Mouse (Mus musculus) thymus, postnatal 14 days (tissue): ENCODE data around the gene Cand2.

Experiments
- DNase-seq: peaks from one replicate; pipeline ENCODE4 v3.0.0; 2021

Cand2 gene

DNA sequence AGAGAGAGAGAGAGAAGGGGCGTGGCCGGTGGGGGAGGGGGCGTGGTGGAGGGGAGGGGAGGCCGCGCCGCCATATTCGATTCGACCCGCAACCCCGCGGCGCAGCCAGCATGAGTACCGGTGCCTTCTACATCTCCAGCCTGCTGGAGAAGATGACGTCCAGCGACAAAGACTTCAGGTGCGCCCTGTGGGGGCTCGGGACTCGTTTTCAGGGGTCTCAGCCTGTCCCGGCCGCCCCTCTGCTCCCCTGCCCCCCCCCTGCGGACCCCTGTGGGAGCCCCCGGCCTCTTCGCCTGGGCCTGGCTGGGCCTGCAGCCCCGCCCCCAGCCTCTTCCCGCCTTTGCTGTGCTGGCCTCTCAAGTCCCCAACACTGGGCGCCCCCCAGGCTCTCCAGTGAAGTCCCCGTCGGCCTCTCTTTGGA is at the start of gene Cand2:
Gene Cand2, plus strand, starts transcription at position 38 of the 421 bp plus-strand sequence.
- peak; percentile 77 for DNase-seq

- DNase-seq = peak; percentile 77
Observed at GRCm38 (mm10) chr6:115727108-115727507, 47.2 kb upstream of the Cand2 start.

DNA sequence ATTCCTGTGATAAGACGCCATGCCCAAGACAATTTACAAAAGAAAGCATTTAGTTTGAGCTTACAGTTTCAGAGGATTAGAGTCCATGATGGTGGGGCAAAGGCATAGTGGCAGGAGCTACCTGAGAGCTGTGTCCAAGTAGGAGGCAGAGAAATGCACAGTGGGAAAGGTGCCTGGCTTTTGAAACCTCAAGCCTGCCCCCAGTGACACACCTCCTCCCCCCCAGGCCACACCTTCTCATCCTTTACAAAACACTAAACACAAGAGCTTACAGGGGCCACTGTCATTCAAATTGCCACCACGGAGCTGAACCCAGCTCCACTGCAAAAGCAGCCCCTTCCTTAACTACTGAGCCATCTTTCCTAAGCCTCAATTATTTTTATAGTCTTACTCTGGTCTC is 46.8 kb upstream of the Cand2 start:
- no peak for DNase-seq

- no peak for DNase-seq
Observed at GRCm38 (mm10) chr6:115730560-115731342, 43.6 kb upstream of the Cand2 start.

DNA sequence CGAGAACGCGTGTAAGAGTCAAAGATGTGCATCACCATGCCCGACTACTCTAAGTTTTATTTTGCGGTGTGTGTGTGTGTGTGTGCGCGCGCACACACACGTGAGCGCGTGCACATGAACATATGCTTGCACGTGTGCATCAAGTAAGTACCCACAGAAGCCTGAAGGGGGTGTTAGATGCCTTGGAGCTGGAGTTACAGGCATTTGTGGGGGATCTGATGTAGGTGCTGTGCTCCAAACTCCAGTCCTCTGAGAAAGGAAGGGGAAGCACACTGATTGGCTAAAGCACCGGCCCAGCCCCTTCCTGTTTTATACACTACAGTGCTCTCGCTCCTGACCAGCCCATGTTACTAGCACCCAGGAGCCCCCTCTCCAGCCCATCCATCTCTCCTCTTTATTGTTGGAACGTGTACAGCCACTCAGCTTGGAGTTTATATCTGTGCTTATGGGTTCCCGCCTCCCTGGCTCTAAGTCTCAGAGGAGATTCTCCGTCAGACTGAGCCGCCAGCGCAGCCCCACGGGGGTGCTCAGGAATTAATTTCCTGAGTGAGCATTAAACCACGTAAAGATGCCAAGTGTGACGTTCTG is 41.9 kb upstream of the Cand2 start:
- DNase-seq = no peak

GRCm38 (mm10) chr6:115734909-115735308 is 39.4 kb upstream of the Cand2 start:
- DNase-seq = peak; percentile 44

GRCm38 (mm10) chr6:115739056-115739455 is 35.3 kb upstream of the Cand2 start:
- DNase-seq = no peak

DNA sequence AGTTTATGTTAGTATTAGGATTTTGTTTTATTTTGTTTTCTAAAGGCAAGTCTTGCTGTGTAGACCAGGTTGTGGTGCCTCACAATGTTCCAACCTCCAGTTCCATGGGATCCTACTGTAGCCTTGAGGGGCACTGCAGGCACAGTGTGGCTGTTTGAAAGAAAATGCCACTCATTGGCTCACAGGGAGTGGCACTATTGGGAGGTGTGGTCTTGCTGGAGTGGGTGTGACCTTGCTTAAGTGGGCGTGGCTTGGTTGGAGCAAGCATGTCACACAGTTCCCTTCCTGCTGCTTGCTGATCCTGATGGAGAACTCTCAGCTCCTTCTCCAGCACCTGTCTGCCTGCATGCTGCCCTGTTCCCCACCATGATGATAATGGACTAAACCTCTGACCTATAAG is 30.8 kb upstream of the Cand2 start:
- DNase-seq = no peak

- no peak for DNase-seq
Observed at GRCm38 (mm10) chr6:115746326-115746725, 28.0 kb upstream of the Cand2 start.

- DNase-seq = no peak
Observed at GRCm38 (mm10) chr6:115755536-115755935, 18.8 kb upstream of the Cand2 start.

GRCm38 (mm10) chr6:115758981-115759435 is 15.3 kb upstream of the Cand2 start:
- DNase-seq = peak; percentile 34

DNA sequence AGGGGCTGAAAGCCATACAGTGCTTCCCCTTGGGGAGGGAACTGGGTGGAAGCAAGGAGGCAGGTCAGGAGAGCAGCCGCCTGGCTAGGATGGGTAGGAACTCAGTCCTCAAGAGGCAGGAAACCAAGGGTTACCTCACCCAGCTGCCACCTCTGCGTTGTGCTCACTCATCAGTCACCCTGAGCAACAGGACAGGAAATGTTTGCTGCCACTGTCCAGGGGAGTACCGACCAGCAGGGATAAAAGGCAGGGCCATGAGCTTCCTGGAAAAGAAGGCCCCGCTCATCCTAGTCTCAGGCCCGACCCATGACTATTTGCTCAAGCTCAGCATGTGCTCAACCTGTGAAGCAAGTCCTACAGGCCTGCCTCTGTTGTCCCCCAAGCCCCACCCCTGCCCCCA is 14.9 kb upstream of the Cand2 start:
- DNase-seq = no peak

GRCm38 (mm10) chr6:115760137-115760536 is 14.2 kb upstream of the Cand2 start:
- DNase-seq = no peak

- no peak for DNase-seq
Observed at GRCm38 (mm10) chr6:115760982-115761381, 13.4 kb upstream of the Cand2 start.

GRCm38 (mm10) chr6:115761995-115762756 is 12.2 kb upstream of the Cand2 start, which contains the start of gene Tmem40:
Tmem40 (minus strand) TSS chr6:115762410.
- peak; percentile 63 for DNase-seq

GRCm38 (mm10) chr6:115764179-115764578 is 10.2 kb upstream of the Cand2 start:
- peak; percentile 80 for DNase-seq

DNA sequence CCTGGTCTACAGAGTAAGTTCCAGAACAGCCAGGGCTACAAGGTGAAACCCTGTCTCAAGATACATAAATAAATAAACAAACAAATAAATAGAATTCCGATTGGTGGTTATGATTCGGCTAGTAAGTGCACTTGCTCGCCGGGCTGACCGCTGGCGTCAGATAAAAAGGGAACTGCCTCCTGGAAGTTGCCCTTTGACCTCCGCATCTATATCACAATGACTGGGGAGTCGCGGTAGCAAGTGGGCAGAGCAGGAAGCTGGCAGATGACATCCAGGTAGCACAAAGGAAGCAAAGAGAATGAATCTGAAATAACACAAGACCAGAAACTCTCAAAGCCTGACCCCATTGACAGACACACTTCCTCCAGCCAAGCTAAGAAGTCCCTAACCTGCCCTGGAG is 7.0 kb upstream of the Cand2 start:
- DNase-seq = no peak

- DNase-seq = peak; percentile 28
Observed at GRCm38 (mm10) chr6:115768207-115768606, 6.1 kb upstream of the Cand2 start.

DNA sequence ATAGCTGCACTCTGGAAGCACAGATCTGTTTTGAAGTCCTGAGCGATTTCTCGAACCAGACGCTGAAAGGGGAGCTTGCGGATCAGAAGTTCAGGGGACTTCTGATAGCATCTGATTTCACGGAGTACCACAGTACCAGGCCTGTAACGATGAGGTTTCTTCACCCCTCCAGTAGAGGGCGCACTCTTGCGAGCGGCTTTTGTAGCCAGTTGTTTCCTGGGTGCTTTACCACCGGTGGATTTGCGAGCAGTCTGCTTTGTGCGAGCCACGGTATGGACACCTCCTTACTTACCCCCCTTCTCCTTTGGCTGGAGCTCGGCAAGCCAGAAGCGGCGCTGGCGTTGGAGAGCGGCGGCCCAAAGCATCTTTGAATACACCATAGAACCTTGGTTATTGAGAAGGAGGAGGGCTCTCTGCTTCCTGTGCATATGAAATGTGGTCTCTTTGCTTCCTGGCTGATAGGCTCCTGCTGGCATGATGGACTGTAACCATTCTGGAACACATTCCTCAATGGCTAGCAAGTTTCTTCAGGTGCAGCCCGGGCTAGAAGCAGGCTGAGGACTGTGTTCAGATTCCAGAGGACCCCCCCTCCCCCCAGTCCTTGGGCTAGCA is 4.2 kb upstream of the Cand2 start:
- no peak for DNase-seq

- DNase-seq = no peak
Observed at GRCm38 (mm10) chr6:115770852-115771251, 3.5 kb upstream of the Cand2 start.

DNA sequence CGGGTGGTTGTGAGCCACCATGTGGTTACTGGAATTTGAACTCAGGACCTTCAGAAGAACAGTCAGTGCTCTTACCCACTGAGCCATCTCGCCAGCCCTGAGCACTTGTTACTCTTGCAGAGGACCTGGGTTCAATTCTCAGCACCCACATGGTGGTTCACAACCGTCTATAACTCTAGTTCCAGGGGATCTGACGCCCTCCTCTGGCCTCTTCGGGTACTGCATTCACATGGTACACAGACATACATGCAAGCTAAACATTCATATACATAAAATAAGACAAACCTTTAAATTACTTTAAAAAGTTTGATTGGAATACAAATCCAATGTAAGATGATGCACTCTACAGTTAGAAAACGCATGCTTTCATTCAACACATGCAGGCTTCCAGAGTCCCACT is 2.1 kb upstream of the Cand2 start:
- DNase-seq = peak; percentile 18

GRCm38 (mm10) chr6:115772604-115773003 is 1.7 kb upstream of the Cand2 start:
- DNase-seq = no peak

GRCm38 (mm10) chr6:115773966-115774413 is 348 bp upstream of the Cand2 start:
- peak; percentile 44 for DNase-seq
